Mouse (Mus musculus) kidney, postnatal 4 days (tissue): ENCODE results near the gene Fahd2a.
A peak's percentile ranks its signal among the peaks of the same experiment; 100 is the strongest.

Experiments
- DNase-seq, 2 experiments: peaks; one replicate each; pipeline ENCODE4 v3.0.0; 2021; ENCODE audit warnings: mixed read lengths in 2 of 2

Gene Fahd2a

DNA sequence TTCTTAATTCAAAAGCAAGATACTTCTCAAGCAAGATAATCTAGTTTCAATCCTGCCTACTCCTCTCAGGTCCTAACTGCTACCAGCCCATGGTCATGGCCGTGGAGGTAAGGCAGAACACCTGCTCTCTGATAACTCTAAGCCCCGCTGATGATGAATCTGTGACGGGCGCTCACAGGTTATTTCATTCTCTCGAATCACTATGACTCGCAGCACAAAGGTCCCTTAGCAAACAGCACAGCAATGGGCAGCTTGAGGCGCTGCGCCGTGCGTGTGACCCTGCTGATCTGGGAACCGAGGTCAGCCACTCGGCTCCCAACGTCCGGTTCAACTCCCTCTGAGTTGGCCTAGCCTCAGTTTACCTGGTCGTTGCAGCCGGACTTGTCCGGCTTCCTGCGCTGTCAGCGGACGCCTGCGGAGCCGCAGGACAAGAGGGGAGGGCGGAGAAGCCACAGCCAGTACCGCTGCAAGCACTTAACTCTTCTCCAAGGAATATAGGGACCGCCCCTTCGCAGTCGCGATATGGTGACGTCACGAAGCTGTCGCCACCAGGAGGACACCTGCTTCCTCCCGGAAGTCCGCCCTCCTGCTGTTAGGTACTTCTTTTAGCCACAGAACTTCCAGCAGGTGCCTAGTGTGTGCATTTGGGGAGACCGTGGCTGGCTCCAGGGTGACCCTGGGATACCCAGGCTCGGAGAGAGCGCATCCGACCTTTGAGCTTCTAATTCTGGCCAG is at the start of gene Fahd2a:
Gene Fahd2a (minus strand): TSS at position 511 of the 735 bp plus-strand sequence.
- peak; percentile 94 for DNase-seq

DNA sequence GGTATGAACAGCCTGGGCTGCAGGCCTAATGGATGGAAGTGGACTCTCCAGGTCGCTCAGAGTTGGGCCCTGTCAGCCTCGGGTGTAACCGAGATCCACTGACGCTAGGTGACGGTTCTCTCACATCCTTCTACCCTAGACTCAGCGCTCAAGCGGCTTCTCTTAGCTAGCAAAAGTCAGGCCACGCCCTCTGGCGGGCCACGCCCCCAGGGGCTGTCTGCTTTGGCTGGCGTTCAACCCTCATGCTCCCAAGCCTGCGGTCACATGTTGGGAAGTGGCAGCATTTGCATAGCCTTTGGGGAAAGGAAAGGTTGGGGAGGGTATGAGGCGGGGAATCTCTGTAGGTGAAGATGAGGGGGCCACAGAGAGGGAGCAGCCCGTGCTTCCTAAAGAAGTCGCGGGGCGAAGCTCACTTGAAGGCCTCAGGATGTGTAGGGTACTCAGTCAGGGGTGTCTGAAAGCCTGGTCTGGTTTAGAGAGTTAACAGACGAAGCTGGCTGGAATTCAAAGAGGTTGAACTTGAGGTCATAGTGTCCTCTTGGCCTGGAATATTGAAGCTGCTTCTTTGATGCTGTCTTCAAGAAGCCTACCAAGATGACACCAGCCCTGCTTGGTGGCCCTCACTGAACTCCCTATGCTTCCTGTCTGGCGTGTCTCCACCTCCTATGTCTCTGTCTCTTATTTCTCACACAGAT is 40.3 kb upstream of the Fahd2a start:
- peak; percentile 85 to 90 for DNase-seq

DNA sequence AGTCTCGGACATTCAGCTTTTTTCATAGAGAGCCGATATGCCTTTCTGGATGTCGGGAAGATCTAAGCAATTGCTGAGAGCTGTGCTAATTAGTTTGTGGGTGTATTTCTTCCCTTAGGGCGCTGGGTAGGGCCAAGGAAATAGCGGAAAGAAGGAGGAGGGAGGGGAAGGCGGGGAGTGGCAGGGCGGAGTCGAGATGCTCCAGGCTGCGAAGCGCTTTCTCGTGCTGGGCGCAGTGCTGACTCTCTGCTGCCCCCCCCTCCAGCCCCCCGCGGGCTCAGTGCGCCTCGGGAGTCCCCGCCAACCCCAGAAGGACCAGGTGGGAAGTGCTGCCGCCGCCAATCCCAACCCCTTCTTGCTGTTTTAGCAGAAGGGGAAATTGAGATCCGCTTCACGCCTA is 38.6 kb upstream of the Fahd2a start:
- DNase-seq = peak; percentile 47 to 64

DNA sequence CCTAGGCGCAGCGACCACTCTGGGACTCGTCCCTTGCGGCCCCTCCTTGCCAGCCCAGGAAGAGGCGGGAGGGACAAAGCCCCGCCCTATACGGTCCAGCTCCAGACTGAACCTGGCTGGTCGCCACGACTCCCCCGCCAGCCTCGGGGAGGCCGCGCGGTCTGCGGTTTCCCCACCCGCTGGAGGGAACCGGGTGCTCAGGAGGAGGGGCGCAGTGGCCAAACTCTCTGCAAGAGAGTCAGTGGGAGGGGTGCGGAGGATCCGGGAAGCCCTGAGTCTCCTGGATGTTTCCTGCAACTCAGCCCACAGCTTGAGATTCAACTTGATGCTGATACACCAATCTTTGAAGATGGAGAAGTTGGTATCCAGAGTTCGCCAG is 38.2 kb upstream of the Fahd2a start:
- DNase-seq = peak; percentile 85 to 90

DNA sequence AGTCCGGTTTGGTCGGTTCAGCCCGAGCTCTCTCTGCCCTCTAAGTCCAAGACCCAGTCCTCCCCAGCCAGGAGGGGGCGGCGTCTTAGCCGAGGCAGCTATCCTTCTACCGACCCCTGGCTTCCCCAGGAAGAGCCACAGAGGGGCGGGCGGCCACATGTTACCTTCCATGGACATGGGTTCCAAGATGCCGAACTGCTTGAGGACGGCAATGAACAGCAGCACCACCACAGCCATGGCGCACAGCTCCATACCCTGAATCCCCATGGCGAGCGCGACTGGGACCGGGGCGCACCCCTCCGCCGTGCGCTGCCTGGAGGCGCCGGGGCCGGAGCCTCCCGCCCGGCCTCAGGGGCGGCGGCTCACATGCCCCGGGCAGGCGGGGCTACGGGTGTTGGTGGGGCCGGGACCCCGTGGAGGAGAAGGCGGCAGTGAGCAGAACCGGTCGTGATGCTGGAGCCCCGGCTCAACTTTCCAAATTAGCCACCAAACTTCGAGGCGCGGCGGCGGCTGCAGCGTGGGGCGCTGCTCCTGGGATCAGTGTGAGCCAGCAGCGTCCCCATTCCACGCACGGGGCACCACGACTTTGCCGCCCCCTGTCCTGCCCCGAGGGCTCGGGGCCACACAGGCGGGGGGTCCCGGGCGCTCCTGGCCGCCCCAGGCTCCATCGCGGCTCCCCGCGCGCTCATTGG is 37.6 kb upstream of the Fahd2a start:
- peak; percentile 41 to 58 for DNase-seq

DNA sequence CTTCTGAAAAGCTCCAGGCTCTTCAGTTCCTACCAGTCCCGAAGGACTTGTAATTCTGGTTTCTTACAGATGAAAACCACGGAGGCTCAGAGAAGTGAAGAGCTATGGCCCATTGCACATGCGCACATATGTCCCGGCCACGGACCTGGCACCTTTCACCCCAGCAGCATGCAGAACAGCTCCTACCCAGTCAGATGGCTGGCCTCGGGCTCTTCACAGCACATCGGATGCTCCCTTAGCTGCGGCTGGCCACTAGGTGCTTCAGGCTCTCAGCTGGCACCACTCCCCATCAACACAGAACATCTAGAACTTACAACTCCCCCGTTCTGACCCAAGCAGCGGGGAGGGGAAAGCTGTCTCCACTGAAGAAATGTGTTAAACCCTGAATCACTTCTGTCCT is 35.4 kb upstream of the Fahd2a start:
- no peak for DNase-seq

DNA sequence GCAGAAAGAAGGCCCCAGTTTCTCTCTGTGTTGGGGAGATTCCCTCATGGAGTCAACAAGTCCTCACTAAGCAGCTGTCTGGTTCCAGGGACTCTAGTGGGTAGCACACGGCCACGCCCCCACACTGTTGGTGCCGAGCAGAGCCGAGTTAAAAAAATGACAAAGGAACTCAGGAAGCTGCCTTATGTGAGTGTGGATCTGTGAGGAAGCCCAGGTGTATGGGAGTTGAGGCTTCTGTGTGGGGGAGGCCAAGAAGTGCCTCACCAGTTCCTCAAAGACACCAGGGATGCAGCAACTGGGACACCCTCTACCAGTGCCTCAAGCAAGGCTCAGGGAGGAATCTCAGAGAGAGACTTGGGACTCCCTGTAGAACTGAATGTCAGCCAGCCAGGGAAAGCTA is 34.8 kb upstream of the Fahd2a start:
- no peak for DNase-seq

DNA sequence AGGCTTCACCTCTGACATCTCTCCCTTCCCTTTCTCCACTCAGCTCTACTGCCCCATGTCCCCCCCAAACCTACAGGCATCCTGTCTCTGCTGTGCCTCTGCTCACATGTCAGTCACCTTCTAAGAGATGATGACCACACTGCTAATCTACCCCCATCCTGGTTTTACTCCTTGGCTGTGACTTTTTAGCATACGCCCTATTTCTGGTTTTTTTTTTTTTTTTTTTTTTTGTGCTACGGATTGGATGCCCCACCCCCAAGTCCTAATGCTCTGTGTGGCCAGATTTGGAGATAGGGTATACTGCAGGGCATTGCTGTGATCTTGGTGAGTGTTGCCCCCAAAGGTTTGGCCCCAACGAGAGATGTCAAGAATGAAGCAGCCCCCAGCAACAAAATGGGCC is 27.9 kb upstream of the Fahd2a start:
- DNase-seq = no peak

DNA sequence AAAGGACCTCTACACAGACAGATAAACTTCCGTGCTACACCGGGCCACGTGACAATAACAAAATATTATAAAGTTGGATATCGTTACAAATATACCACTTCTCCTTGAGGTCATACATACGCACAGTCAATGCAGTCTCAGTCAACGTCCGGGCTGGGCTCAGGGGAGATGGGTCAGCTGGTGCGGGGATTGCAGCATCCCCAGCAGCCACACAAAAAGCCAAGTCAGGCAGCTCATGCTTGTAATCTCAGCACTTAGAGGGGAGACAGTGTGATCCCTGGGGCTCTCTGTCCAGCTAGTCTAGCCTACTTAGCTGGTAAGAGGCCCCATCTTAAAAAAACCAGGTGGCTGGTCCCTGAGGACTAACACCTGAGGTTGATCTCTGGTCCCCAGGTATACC is 26.9 kb upstream of the Fahd2a start:
- DNase-seq = no peak

DNA sequence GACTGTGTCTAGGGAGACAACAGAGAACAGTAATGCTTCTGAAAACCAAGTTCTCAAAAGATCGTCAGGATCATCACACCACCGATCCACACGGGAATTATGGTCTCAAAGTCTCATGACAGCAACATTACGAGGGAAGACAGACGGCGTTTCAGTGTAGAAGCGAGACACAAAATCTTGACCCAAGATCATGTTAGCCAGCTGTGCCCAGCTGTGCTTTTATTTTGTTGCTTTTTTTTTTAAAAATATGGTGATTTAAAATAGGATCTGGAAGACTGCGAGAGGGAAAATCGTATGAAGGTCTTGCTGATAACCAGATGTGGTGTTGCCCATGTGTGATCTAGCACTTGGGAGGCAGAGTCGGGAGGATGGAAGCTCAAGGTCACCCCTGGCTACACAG is 26.3 kb upstream of the Fahd2a start:
- DNase-seq = peak; percentile 34 to 54

DNA sequence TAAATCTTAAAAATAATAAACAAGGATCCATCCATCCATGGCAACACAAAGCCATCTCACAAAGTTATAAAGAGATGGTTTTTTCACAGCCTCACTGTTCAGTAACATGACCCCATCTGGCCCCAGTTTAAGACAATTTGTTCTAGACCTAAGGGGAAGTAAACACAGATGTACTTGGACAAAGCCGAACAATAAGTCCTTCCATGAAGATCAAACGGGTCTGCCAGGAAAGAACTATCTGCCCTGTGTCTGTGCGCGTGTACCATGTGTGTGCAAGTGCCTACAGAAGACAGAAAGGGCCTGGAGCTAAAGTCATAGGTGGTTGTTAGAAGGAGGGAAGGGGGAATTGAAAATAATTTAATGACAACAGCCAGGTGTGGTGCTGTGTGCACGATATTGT is 25.8 kb upstream of the Fahd2a start:
- DNase-seq = no peak

DNA sequence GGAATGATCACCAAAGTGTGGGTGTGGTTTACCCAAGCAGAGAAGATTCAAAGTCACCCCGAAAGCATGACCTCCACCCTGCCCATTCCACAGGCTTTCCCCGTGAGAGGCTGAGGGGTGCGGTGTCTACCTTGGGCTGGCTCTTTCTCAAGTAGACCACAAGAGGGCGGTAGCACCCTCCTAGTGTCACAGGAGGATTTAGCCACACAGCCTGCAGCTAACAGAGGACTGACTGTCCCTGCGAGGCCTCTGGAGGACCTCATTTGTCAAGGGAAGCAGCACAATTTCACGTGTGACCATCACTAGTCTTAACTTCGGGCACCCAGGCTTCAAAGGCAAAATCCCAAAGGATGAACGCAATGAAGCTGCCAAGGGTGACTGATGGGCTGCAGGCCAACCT is 17.9 kb upstream of the Fahd2a start:
- DNase-seq = peak; percentile 70 to 79

DNA sequence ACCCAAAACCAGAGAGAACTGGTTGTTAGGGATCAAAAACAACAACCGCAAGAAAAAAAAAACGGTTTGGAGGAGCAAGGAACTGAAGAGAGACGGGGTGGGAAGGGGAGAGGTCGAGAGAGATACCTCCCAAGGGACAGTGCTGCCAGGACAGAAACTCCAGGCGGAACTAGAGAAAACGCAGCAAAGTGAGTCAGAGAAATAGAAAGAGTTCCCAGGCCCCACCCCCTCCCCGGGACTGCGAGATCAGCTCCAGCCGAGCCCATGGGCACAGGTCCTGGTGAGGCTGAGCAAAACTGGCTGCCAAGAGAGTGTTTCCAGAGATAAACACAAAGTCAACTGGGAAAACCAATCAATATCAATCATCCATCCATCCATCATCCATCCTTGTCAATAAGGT is 17.0 kb upstream of the Fahd2a start:
- DNase-seq = no peak

DNA sequence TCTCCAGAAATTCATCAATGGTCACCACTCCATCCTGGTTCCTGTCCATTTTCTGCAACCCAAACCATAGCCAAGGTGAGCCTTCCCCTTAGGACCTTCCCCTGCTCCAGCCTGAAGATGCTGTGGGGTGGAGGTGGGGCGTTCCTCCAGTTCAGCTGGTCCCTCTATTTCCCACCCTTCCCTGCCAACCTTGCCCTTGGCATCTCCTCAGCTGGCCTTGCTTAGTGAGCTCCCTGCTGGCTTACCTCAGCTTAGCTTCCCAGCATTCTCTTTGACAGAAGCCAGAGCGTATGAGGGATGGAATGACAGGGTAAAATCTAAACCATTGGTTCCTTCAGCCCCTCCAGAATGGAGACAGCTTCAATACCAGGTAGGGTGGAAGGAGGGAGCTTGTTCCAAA is 15.0 kb upstream of the Fahd2a start:
- no peak for DNase-seq

DNA sequence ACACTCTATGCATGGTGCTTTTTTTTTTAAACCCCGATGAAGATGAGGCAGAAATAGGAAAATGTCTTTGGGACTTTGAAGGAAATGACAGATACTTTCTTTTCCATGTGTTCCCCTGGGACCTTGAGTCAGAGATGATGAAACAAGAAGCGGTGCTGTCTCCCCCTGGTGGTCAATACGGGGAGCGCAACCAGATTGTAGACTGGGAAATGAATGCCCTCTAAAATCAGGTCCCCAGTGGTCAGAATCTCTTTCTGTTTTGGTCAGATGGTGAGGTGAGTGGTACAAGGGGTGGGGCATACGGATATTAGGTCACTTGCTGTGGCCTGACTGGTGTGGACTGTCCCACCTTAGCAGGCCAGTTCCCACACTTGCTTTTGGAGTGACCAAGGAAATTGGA is 9.4 kb upstream of the Fahd2a start:
- DNase-seq = peak; percentile 87 to 90

DNA sequence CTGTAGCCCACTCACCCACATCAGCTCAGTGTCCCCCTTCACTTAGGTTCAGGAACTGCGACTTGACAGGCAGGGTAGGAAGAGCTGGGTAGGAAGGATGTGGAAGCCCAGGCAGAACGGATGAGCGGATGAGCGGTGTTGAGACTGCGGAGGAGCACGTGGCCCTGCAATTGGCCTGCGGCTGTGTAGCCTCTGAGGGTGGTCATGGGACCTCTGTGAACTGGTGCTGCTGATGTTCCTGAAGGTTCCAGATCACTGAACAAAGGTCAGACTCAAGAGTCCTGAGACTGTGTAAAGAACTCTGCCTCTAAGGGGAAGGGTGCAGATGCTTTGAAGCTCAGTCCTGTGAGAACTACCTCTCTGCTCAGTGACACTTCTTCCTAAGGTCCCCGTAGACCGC is 8.8 kb upstream of the Fahd2a start:
- no peak for DNase-seq

DNA sequence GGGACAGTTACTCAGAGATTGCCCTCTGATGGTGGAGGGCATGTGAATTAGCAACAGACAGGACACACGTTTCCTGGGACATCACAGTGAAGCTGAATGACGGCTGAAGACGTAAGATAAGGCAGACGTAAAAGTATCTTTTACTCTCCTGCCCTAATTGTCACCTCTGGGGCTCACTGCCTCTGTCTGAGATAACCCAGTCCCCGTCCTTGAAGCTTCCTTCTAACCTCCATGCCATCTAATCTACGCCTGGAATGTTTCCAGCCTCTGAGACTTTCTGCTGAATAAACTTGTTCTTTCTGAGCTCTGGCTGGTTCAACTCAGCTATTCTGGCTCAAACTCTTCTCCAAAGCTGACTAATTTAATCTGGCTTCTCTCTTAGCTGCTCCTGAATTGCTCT is 7.4 kb upstream of the Fahd2a start:
- DNase-seq = no peak

DNA sequence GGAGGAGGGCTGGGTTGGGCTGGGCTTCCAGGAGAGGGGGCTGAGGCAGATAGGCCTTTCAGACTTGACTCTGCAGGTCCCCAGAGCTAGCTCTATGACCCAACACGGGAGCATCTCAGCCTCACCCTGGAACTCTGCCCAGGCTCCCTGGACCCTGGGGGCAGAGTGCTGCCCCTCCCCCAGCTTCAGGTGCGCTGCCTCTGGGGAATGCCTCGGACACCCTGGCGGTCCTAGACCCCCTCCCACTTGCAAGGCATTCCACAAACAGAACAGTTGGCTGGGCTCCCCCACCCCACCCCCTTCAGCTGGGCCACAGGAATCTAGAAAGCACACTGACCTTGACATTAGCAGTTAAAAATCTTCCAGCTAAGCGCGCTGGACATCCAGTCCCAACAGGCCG is 5.3 kb upstream of the Fahd2a start:
- peak; percentile 66 to 82 for DNase-seq

DNA sequence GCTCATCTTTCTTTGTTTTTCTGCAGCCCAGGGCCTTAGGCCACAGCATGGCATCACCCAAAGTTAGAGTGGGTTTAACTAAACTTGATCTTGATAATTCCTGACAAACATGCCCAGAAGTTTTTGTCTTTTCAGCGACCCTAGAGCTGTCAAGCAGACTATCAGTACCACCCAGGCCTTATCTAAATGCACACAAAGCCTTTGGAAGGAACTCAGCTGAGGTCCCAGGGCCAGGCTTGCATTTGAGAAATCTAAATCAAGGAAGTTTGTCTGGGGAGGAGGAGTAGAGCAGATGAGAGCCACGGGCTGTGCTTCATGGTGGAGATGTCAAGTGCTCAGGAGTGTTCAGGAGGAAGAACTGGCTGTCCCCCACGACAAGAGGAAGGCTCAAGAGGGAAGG is 2.5 kb upstream of the Fahd2a start:
- DNase-seq = no peak

DNA sequence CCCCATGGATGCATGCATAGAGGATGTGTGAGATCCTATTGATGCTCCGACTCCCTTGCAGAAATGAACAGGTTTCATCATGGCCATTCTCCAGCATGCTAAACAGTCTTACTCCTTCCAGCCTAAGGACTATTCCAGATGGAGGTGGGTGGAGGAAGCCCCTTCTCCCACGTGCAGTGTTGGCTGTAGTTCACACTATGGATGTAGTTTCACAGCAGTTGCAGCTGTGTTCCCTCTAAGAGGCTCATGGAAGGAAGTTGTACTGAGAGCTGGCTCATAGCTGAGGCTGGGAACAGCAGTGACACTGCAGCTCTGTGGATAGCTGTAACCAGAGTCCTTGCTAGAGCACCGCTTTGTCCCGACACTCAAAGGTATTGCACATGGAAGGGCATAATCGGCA is 6.7 kb downstream of the Fahd2a start:
- DNase-seq = no peak

DNA sequence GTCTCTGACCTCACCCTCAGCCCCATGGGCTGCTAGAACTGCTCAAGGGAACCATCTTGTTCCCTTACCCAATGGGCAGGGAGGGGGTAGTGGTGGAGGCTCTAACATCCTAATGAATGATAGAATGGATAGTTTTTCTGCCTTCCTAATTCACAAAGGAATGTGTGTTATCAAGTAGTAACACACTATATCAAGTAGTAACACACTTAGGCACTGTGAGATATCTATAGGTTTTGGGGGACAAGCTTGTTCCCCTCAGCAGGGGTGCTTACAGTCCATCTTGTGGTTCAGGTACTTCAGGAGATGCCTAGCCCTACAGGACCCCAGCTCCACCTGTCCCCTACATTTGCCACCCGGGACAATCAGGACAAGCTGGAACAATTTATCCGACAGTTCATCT is 8.8 kb downstream of the Fahd2a start:
- no peak for DNase-seq

DNA sequence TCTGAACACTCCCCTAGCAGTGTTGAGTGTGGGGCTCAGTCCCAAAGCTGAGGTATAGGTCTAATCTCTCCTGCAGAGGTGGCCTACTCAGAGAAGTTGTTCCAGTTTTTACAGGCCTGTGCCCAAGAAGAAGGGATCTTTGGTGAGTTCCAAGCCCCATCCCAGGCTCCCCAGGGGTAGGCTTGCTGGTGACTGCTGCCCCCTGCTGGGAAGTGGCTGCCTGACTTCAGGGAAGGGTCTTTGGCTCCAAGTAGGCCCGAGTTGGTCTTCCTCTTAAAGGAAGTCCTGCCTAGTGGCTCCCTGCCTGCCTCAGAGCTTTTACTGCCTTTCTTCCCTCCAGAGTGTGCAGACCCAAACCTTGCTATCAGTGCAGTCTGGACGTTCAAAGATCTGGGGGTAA is 9.2 kb downstream of the Fahd2a start:
- peak; percentile 65 to 68 for DNase-seq

DNA sequence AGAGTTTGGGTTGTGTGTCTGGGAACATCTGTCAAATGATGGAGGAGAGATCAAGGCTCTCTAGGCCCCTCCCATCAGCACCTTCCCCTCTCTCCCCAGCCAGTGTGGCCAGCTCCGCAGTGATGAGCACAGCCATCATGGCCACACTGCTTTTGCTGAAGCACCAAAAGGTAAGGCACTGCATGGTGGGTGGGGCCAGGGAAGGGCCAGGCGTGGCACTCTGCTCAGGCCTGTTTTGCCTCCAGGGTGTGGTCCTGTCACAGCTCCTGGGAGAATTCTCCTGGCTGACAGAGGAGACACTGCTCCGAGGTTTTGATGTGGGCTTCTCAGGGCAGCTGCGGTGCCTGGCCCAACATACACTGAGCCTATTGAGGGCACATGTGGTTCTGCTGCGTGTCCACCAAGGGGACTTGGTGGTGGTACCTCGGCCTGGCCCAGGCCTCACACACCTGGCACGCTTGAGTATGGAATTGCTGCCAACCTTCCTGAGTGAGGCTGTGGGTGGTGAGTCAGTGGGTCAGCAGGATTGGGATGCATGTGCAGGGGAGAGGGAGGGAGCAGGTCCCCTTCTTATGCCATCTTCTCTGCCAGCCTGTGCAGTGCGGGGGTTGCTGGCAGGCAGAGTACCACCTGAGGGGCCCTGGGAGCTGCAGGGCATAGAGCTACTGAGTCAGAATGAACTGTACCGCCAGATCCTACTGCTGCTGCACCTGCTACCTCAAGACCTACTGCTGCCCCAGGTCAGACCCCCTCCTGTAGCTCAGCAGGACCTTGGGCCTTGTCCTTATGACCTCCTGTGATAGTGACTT is 10.7 kb downstream of the Fahd2a start:
- DNase-seq = no peak
